Mouse (Mus musculus) G1E (cell line): ENCODE data around the gene Gpx2.

Experiments
- CTCF ChIP-seq: IDR thresholded peaks from 2 replicates; pipeline ENCODE4 v1.5.1; 2012; ENCODE audit warnings: low read depth, low read length, inconsistent platforms, mixed read lengths
- GATA1 ChIP-seq: IDR thresholded peaks from 2 replicates; pipeline ENCODE4 v1.6.1; 2012; ENCODE audit warnings: borderline replicate concordance, low read length, inconsistent platforms, mixed read lengths
- GATA2 ChIP-seq: IDR thresholded peaks from 2 replicates; pipeline ENCODE4 v1.6.1; 2012; ENCODE audit warnings: low read depth, low read length, inconsistent platforms, borderline replicate concordance
- TAL1 ChIP-seq: conservative IDR thresholded peaks from 2 replicates; pipeline ENCODE4 v1.6.1; 2012; ENCODE audit warnings: low read depth, low read length, inconsistent platforms, mixed read lengths

DNA sequence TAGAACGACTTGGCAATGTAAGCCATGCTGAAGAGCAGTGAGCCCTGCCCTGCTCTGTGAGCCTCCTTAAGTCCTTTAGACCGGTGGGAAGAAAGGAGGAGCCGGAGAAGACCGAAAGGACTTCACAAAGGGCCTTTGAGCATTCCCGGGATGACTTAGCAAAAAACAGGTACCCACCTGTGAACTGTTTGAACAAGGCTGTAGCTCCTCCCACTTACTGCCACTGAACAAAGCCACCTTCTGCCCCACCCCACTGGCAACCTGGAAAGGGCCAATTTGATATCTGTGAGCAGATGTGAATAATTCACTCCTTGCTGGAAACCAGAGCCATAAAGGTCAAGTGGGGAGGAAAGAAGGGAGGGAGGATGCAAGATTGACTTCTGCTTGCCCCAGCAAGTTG is at the start of gene Gpx2:
- TF ChIP-seq CTCF (no peak), GATA1 (no peak), TAL1 (no peak), GATA2 (no peak)
